Mouse (Mus musculus): ENCODE data around the gene Cd300e. TPM values are rescaled to one million over a fixed set of nuclear protein-coding genes. Genes with fewer than 3 reads are reported as not detected.
"Not testable (repeated sequence)": the region's sequence is repeated elsewhere in the genome, so short reads cannot be mapped to it uniquely, and the experiment has no call there.

The Cd300e gene
- polyA plus RNA-seq, 1 experiment: 0.17 TPM

DNA sequence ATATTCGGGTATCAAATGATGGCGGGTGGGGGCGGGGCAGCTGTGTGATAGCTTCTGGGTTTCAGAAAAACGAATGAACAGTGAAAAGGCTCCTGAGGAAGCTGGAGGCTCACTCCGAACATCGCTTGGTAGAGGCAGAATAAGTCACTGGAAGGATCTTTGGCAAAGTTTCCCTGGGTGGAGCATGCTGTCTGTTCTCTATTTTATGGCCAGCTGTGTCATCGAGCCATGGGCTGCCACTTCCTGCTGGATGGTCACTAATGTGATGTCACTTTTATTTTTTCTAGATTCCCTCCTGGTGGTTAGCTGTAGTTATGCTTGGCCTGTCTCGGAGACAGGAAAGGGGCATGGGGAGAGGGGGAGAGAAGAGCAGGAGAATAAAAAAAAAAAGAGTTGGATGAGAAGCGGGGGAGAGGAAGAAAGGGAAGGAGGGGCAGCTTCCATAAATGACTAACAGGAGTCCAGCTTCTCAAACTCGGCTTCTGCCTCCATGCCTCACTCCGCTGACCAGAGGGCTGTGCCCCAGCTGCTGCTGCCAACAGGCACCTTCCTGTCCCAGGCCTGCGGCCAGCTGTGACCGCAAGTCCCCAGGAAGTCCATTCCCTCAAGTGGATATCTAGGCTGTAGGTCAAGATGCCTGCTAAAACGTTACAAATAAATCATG, 9.8 kb upstream of the Cd300e start:
- TF ChIP-seq CTCF (IDR thresholded peaks at IDR 0.05; ENCODE audit: extremely low read depth, insufficient read depth, low read length): no peak
- TF ChIP-seq POLR2A (IDR thresholded peaks at IDR 0.05; ENCODE audit: extremely low read depth, insufficient read depth, low read length): no peak
- Histone ChIP-seq H3K4me1 (ENCODE audit: control insufficient read depth, insufficient read depth, low read length) (peaks cover 5% of the 10 kb centered on the region), H3K4me3 (ENCODE audit: insufficient read depth, low read length) (no peak overlapping the region), H3K27ac (ENCODE audit: insufficient read depth, low read length) (no peak overlapping the region)

DNA sequence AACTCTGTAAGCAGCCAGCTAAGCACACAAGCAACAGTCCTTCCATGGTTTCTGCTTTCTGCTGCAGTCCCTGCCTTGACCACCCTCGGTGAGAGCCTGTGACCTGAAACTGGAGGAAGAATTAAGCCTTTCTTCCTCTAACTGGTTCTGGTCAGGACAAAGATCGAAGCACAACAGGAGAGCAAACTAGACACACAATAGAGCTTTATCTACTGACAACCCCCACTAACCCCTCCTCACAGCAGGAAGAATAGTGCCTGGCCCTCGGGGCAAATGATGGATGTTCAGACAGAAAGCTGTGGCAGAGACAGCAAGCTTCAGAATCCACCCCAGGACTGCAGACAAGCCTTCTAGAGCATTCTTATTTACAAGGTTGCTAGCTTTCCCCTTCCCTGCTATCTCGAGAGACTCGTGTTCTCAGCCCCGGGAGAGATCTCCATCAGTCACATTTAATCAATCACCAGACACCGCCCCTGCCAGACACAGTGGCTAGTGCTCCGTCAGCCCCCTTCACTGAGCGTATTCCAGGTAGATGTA, 9.1 kb upstream of the Cd300e start:
- no peak for TF ChIP-seq POLR2A (IDR thresholded peaks at IDR 0.05; ENCODE audit: extremely low read depth, insufficient read depth, low read length)
- TF ChIP-seq CTCF (IDR thresholded peaks at IDR 0.05; ENCODE audit: extremely low read depth, insufficient read depth, low read length): no peak
- Histone ChIP-seq H3K4me3 (ENCODE audit: insufficient read depth, low read length) (no peak overlapping the region), H3K4me1 (ENCODE audit: control insufficient read depth, insufficient read depth, low read length) (peaks cover 5% of the 10 kb centered on the region), H3K27ac (ENCODE audit: insufficient read depth, low read length) (peak overlapping the region; percentile 57; the same call in 1 of the 2 replicates)

DNA sequence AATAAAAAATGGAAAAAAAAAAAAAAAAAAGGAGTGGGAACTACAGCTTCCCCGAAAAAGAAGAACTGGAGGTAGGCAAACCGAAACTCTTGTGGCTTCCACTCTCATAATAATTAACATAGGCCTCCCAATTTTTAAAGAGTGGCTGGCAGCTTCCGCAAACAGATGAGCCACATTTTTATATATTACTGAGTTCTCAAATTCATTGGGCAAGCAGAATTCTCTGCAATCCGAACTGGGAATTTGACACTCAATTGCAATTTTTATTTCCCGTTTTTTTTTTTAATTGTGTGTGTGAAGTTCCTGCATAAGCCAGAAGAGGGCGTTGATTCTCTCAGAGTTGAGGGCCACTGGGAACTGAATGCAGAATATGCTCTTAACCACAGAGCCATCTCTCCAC, 4.8 kb upstream of the Cd300e start:
- TF ChIP-seq CTCF (IDR thresholded peaks at IDR 0.05; ENCODE audit: extremely low read depth, insufficient read depth, low read length): no peak
- no peak for TF ChIP-seq POLR2A (IDR thresholded peaks at IDR 0.05; ENCODE audit: extremely low read depth, insufficient read depth, low read length)
- no peaks in the 10 kb centered on the region for H3K4me1 ChIP-seq (ENCODE audit: control insufficient read depth, insufficient read depth, low read length)
- H3K27ac ChIP-seq (ENCODE audit: insufficient read depth, low read length): no peak overlapping the region
- H3K4me3 ChIP-seq (ENCODE audit: insufficient read depth, low read length): no peak overlapping the region

DNA sequence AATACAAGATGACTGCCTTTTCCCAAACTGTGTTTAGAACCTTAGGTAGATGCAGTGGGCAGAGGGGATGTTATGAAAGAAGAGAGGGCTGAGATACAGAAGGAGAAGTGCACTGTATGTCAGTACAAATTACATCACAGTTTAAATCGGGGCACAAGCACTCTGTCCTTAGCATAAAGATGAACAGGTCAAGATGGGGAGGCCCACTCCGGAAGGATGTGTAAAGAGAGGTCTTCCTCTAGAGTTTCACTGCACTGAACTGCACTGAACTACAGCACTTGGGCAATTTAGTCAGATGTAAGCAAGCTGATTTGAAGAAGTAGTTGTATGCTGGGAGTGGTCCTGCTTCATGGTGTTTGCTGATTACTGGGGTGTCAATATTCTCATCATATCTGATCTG, 2.2 kb downstream of the Cd300e start:
- no peak for TF ChIP-seq CTCF (IDR thresholded peaks at IDR 0.05; ENCODE audit: extremely low read depth, insufficient read depth, low read length)
- no peak for TF ChIP-seq POLR2A (IDR thresholded peaks at IDR 0.05; ENCODE audit: extremely low read depth, insufficient read depth, low read length)
- Histone ChIP-seq H3K4me1 (ENCODE audit: control insufficient read depth, insufficient read depth, low read length) (no peaks in the 10 kb centered on the region), H3K4me3 (ENCODE audit: insufficient read depth, low read length) (no peak overlapping the region), H3K27ac (ENCODE audit: insufficient read depth, low read length) (no peak overlapping the region)

DNA sequence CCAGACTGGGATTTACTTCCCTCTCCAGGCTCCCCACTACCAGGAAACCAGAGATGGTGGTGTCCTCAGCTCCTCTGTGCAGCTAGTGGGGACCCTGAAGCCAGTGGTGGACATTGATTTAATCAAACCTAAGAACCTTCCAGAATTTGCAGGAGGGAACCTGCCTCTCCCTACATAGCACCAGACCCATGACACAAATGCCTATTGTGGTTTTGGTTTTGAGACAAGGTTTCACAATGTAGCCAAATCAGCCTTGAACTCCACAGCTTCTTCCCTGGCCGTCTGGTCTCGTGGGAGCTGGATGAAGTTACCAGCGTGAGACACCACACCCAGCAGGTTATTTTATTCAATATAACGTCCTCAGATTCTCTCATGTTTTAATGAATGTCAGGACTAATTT, 3.3 kb downstream of the Cd300e start:
- H3K27ac ChIP-seq (ENCODE audit: insufficient read depth, low read length): no peak overlapping the region
- no peaks in the 10 kb centered on the region for H3K4me1 ChIP-seq (ENCODE audit: control insufficient read depth, insufficient read depth, low read length)
- TF ChIP-seq CTCF (IDR thresholded peaks at IDR 0.05; ENCODE audit: extremely low read depth, insufficient read depth, low read length): no peak
- no peak for TF ChIP-seq POLR2A (IDR thresholded peaks at IDR 0.05; ENCODE audit: extremely low read depth, insufficient read depth, low read length)
- no peak overlapping the region for H3K4me3 ChIP-seq (ENCODE audit: insufficient read depth, low read length)

DNA sequence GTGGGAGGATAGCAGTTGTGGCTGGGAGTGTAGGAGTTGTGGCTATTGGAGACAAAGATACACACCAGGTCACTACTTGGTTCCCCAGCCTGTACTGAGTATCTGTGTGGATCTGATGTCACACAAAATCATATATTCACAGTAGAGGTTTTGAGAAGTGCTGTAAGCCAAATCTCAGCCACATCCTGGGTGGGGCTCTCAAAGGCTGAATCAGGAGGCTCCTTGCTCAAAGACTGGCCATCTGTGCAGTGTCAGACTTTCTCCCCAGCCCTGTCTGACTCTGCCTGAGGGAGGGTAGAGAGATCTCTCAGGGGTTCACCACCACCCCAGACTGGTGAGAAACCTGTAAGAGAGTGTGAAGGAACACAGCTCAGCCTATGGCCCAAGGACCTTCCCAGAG, 7.4 kb downstream of the Cd300e start:
- peaks cover under 1% of the 10 kb centered on the region; the same call in 1 of the 2 replicates for H3K4me1 ChIP-seq (ENCODE audit: control insufficient read depth, insufficient read depth, low read length)
- H3K4me3 ChIP-seq (ENCODE audit: insufficient read depth, low read length): no peak overlapping the region
- no peak overlapping the region for H3K27ac ChIP-seq (ENCODE audit: insufficient read depth, low read length)
- TF ChIP-seq POLR2A (IDR thresholded peaks at IDR 0.05; ENCODE audit: extremely low read depth, insufficient read depth, low read length) (no peak), CTCF (IDR thresholded peaks at IDR 0.05; ENCODE audit: extremely low read depth, insufficient read depth, low read length) (no peak)

DNA sequence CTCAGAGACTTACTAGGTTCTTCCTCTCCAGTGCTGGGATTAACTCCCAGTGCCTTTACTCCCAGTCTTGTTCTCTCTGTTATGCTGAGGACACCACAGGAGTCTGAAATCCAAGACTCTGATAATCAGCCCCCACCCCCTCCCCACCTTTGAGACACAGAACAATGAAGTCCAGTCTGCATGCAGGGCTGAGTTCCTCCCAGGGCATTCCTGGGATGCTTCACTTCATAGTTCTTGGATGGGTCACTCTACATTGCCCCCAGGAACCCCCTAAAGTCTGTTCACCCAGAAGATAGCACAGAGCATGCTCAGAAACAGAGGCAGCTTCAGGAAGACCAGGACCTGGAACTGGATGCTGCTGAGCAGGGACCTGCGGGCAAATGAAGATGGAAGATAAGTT, 9.0 kb downstream of the Cd300e start:
- Histone ChIP-seq H3K4me3 (ENCODE audit: insufficient read depth, low read length) (no peak overlapping the region), H3K27ac (ENCODE audit: insufficient read depth, low read length) (no peak overlapping the region), H3K4me1 (ENCODE audit: control insufficient read depth, insufficient read depth, low read length) (peaks cover 2% of the 10 kb centered on the region; the same call in 1 of the 2 replicates)
- TF ChIP-seq POLR2A (IDR thresholded peaks at IDR 0.05; ENCODE audit: extremely low read depth, insufficient read depth, low read length): no peak
- TF ChIP-seq CTCF (IDR thresholded peaks at IDR 0.05; ENCODE audit: extremely low read depth, insufficient read depth, low read length): no peak

DNA sequence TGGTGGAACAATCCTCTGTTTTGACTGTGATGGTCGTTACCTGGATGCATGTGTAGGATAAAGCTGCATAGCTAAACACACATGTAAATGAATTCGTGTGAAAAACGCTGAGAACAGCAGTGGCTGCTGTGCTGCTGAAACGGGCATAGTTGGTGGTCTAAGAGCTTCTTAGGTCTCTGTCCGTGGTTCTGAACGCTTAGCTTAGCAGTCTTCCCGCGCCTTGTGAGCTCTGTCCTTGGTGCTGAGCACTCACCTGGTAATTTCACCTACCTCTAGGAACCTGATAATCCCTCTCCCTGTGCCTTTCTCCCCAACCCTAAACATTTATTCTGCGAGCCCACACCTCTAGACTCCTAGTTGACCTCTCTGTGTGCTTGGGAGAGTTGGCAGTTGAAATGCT, 9.8 kb downstream of the Cd300e start:
- H3K27ac ChIP-seq (ENCODE audit: insufficient read depth, low read length): no peak overlapping the region
- no peak overlapping the region for H3K4me3 ChIP-seq (ENCODE audit: insufficient read depth, low read length)
- H3K4me1 ChIP-seq (ENCODE audit: control insufficient read depth, insufficient read depth, low read length): peaks cover 2% of the 10 kb centered on the region; the same call in 1 of the 2 replicates
- no peak for TF ChIP-seq CTCF (IDR thresholded peaks at IDR 0.05; ENCODE audit: extremely low read depth, insufficient read depth, low read length)
- TF ChIP-seq POLR2A (IDR thresholded peaks at IDR 0.05; ENCODE audit: extremely low read depth, insufficient read depth, low read length): no peak

DNA sequence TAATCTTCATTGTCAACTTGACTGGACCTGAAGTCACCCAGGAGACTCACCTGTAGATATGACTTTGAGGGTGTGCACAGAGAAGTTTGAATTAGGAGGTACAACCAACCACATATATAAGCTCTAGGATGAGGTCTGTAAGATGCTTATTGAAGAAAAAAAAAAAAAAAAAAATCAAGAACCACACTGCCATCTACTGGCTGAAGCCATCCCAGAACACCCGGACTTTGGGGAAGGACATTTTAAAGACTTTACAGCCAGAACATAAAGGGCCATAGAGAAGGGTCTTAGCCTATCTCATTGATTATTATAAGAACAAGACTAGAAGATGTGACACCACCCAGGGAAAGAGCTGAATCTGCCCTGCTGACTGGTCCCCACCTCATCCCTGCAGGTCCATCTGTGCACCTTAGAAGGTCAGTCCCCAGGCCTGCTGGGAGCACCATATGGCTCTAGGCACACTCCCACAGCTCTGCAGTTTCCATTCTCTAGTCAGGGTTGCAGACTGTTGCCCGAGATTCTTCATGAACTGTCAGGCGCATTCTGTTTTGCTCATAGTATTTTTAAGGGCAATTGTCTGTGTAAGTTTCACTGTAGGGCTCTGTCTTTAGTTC, 12.6 kb downstream of the Cd300e start:
- Histone ChIP-seq H3K27ac (ENCODE audit: insufficient read depth, low read length) (no peak overlapping the region), H3K4me1 (ENCODE audit: control insufficient read depth, insufficient read depth, low read length) (peaks cover 2% of the 10 kb centered on the region; the same call in 1 of the 2 replicates), H3K4me3 (ENCODE audit: insufficient read depth, low read length) (no peak overlapping the region)
- TF ChIP-seq CTCF (IDR thresholded peaks at IDR 0.05; ENCODE audit: extremely low read depth, insufficient read depth, low read length) (peak; percentile 34; the same call in 1 of the 2 replicates), POLR2A (IDR thresholded peaks at IDR 0.05; ENCODE audit: extremely low read depth, insufficient read depth, low read length) (no peak)

DNA sequence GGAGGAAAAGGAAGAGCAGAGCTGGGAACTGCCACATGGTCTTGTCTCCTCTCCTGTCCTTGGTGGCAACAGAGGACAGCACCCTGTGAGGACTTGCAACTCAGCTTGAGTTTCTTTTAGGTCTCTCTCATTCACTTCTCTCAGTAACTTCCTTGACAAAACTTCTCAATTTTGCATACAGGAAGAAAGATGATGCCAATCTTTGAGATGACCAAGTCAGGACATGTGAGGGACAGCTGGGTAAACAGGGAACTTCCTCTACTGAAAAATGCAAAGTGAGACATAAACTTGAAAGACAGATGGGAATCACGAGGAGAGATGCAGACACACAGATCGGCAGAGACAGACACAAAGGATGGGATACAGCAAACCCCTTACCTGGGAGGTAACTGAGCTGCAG, 13.7 kb downstream of the Cd300e start, which contains the start of gene Cd300ld3:
Gene Cd300ld3 (minus strand): TSS at position 151 of the 400 bp plus-strand sequence.
- no peak within 1 kb of the TSS for H3K4me3 ChIP-seq (ENCODE audit: insufficient read depth, low read length)
- peaks cover 2% of the 10 kb centered on the region; the same call in 1 of the 2 replicates for H3K4me1 ChIP-seq (ENCODE audit: control insufficient read depth, insufficient read depth, low read length)
- TF ChIP-seq CTCF (IDR thresholded peaks at IDR 0.05; ENCODE audit: extremely low read depth, insufficient read depth, low read length) (no peak), POLR2A (IDR thresholded peaks at IDR 0.05; ENCODE audit: extremely low read depth, insufficient read depth, low read length) (no peak)
- no peak within 1 kb of the TSS for H3K27ac ChIP-seq (ENCODE audit: insufficient read depth, low read length)

DNA sequence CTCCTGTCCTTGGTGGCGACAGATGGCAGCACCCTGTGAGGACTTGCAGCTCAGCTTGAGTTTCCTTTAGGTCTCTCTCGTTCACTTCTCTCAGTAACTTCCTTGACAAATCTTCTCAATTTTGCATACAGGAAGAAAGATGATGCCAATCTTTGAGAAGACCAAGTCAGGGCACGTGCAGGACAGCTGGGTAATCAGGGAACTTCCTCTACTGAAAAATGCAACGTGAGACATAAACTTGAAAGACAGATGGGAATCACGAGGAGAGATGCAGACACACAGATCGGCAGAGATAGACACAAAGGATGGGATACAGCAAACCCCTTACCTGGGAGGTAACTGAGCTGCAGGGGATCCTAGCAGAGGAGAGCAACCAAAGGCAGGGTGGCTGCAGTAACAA, 24.3 kb downstream of the Cd300e start, which contains the start of gene Cd300ld5:
Gene Cd300ld5 (minus strand): TSS at position 101 of the 400 bp plus-strand sequence.
- H3K4me3 ChIP-seq (ENCODE audit: insufficient read depth, low read length); H3K27ac ChIP-seq (ENCODE audit: insufficient read depth, low read length); H3K4me1 ChIP-seq (ENCODE audit: control insufficient read depth, insufficient read depth, low read length): not testable (repeated sequence)

DNA sequence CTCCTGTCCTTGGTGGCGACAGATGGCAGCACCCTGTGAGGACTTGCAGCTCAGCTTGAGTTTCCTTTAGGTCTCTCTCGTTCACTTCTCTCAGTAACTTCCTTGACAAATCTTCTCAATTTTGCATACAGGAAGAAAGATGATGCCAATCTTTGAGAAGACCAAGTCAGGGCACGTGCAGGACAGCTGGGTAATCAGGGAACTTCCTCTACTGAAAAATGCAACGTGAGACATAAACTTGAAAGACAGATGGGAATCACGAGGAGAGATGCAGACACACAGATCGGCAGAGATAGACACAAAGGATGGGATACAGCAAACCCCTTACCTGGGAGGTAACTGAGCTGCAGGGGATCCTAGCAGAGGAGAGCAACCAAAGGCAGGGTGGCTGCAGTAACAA, 35.1 kb downstream of the Cd300e start, which contains the start of gene Cd300ld4:
Gene Cd300ld4 (minus strand): TSS at position 101 of the 400 bp plus-strand sequence.
- H3K4me3 ChIP-seq (ENCODE audit: insufficient read depth, low read length); H3K27ac ChIP-seq (ENCODE audit: insufficient read depth, low read length); H3K4me1 ChIP-seq (ENCODE audit: control insufficient read depth, insufficient read depth, low read length): not testable (repeated sequence)

DNA sequence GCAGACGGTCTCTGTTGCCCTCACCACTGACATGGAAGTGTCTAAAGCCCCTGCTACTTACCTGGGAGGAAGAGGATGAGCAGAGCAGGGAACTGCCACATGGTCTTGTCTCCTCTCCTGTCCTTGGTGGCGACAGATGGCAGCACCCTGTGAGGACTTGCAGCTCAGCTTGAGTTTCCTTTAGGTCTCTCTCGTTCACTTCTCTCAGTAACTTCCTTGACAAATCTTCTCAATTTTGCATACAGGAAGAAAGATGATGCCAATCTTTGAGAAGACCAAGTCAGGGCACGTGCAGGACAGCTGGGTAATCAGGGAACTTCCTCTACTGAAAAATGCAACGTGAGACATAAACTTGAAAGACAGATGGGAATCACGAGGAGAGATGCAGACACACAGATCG, 45.9 kb downstream of the Cd300e start, which contains the start of gene Cd300ld2:
Gene Cd300ld2 (minus strand): TSS at position 101 of the 400 bp plus-strand sequence.
- H3K4me1 ChIP-seq (ENCODE audit: control insufficient read depth, insufficient read depth, low read length); H3K4me3 ChIP-seq (ENCODE audit: insufficient read depth, low read length); H3K27ac ChIP-seq (ENCODE audit: insufficient read depth, low read length): not testable (repeated sequence)
